Mouse (Mus musculus): ENCODE results near the gene Olfr1392. TPM values are rescaled to one million over a fixed set of nuclear protein-coding genes. Genes with fewer than 3 reads are reported as not detected.

Olfr1392 gene
- polyA plus RNA-seq, 1 experiment from 2014 or later = not detected

GRCm38 (mm10) chr11:49337150-49337832 lies 52.2 kb downstream of the Olfr1392 start:
- H3K9me3 ChIP-seq = no peaks in the 10 kb centered on the region
- H3K27ac ChIP-seq (replicated peaks) = no peak overlapping the region
- no peaks in the 10 kb centered on the region for H3K36me3 ChIP-seq
- H3K4me3 ChIP-seq = no peak overlapping the region
- H3K4me1 ChIP-seq (replicated peaks) = no peaks in the 10 kb centered on the region
- no peak overlapping the region for H3K9ac ChIP-seq
- no peaks in the 10 kb centered on the region for H3K27me3 ChIP-seq
- no peak overlapping the region for H3K4me2 ChIP-seq
- 74% methylated on average over 4 of the region's 4 CpGs for WGBS
- ATAC-seq (ENCODE audit: low read depth) = no peak

Other genes with a start within 250 kb of the Olfr1392 start
- 0.28 and 0.32 TPM in 2 replicates for gene 9930111J21Rik2, start 234.0 kb upstream of the Olfr1392 start, polyA plus RNA-seq (2015; fragmentation: Nextera tagmentation; extraction: Ambion mirVana)
- 0.10 and 0.27 TPM in 2 replicates for gene Tgtp2, start 221.1 kb upstream of the Olfr1392 start, polyA plus RNA-seq (2015; fragmentation: Nextera tagmentation; extraction: Ambion mirVana)
- 0.40 and 0.43 TPM in 2 replicates for gene Ifi47, start 208.7 kb upstream of the Olfr1392 start, polyA plus RNA-seq (2015; fragmentation: Nextera tagmentation; extraction: Ambion mirVana)
- gene Olfr1396, start 170.4 kb upstream of the Olfr1392 start, polyA plus RNA-seq (2015; fragmentation: Nextera tagmentation; extraction: Ambion mirVana) = not detected in 2 replicates
- gene Olfr1395, start 143.0 kb upstream of the Olfr1392 start, polyA plus RNA-seq (2015; fragmentation: Nextera tagmentation; extraction: Ambion mirVana) = not detected in 2 replicates
- not detected in 2 replicates for gene Olfr1394, start 130.9 kb upstream of the Olfr1392 start, polyA plus RNA-seq (2015; fragmentation: Nextera tagmentation; extraction: Ambion mirVana)
- gene Btnl9, start 98.1 kb upstream of the Olfr1392 start, polyA plus RNA-seq (2015; fragmentation: Nextera tagmentation; extraction: Ambion mirVana) = 0.10 and 0.33 TPM in 2 replicates
- 44.5 and 50.0 TPM in 2 replicates for gene Zfp62, start 82.0 kb upstream of the Olfr1392 start, polyA plus RNA-seq (2015; fragmentation: Nextera tagmentation; extraction: Ambion mirVana)
- 28.8 and 32.4 TPM in 2 replicates for gene Mgat1, start 41.1 kb upstream of the Olfr1392 start, polyA plus RNA-seq (2015; fragmentation: Nextera tagmentation; extraction: Ambion mirVana)
- gene Olfr1393, start 7.0 kb upstream of the Olfr1392 start, polyA plus RNA-seq (2015; fragmentation: Nextera tagmentation; extraction: Ambion mirVana) = not detected in 2 replicates
- not detected in 2 replicates for gene Olfr10, start 19.5 kb downstream of the Olfr1392 start, polyA plus RNA-seq (2015; fragmentation: Nextera tagmentation; extraction: Ambion mirVana)
- gene Olfr1391, start 37.5 kb downstream of the Olfr1392 start, polyA plus RNA-seq (2015; fragmentation: Nextera tagmentation; extraction: Ambion mirVana) = not detected in 2 replicates
- gene Olfr1390, start 49.9 kb downstream of the Olfr1392 start, polyA plus RNA-seq (2015; fragmentation: Nextera tagmentation; extraction: Ambion mirVana) = not detected in 2 replicates
- not detected in 2 replicates for gene Olfr1389, start 137.8 kb downstream of the Olfr1392 start, polyA plus RNA-seq (2015; fragmentation: Nextera tagmentation; extraction: Ambion mirVana)
- gene Olfr1388, start 151.3 kb downstream of the Olfr1392 start, polyA plus RNA-seq (2015; fragmentation: Nextera tagmentation; extraction: Ambion mirVana) = 0.06 TPM in 1 of 2 replicates, not detected in the other
- gene Olfr1387, start 170.1 kb downstream of the Olfr1392 start, polyA plus RNA-seq (2015; fragmentation: Nextera tagmentation; extraction: Ambion mirVana) = not detected in 2 replicates
- gene Olfr1386, start 179.8 kb downstream of the Olfr1392 start, polyA plus RNA-seq (2015; fragmentation: Nextera tagmentation; extraction: Ambion mirVana) = not detected in 2 replicates
- not detected in 2 replicates for gene Olfr1385, start 203.8 kb downstream of the Olfr1392 start, polyA plus RNA-seq (2015; fragmentation: Nextera tagmentation; extraction: Ambion mirVana)
- not detected in 2 replicates for gene Olfr1384, start 221.4 kb downstream of the Olfr1392 start, polyA plus RNA-seq (2015; fragmentation: Nextera tagmentation; extraction: Ambion mirVana)
- gene Olfr1383, start 234.4 kb downstream of the Olfr1392 start, polyA plus RNA-seq (2015; fragmentation: Nextera tagmentation; extraction: Ambion mirVana) = not detected in 2 replicates
- gene Olfr1382, start 243.0 kb downstream of the Olfr1392 start, polyA plus RNA-seq (2015; fragmentation: Nextera tagmentation; extraction: Ambion mirVana) = not detected in 2 replicates

Measured in neural tube, embryonic 13.5 days (tissue).